Mouse (Mus musculus): Measurements from ENCODE around the gene Kcnk5.

Kcnk5 gene

GRCm38 (mm10) chr14:20181466-20181921 is at the start of gene Kcnk5:
Gene Kcnk5 (minus strand): TSS chr14:20181809.
- peak; percentile 91 for DNase-seq (ENCODE audit: low spot score)

GRCm38 (mm10) chr14:20230063-20230491 is 48.5 kb upstream of the Kcnk5 start:
- DNase-seq (ENCODE audit: low spot score): no peak

DNA sequence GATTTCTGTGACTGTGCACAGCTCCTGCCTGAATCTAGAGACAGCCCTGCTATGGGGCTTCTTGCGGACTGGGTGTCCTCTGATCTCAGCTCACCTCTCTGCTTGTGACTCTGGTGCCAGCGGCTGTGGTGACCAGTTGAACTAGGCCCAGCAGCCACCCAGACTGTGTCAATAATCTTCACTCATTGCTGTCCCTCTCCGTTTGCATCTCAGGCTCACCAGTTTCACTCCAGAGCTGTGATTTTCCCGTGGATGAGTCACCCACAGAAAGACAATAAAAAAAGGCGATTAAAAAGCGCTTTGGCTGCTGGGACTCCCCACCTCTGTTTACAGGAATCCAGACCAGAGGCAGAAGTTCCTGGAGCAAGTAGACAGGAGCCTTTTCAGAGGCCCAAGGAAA is 47.8 kb upstream of the Kcnk5 start:
- no peak for DNase-seq (ENCODE audit: low spot score)

GRCm38 (mm10) chr14:20228336-20228735 is 46.7 kb upstream of the Kcnk5 start:
- DNase-seq (ENCODE audit: low spot score): no peak

DNA sequence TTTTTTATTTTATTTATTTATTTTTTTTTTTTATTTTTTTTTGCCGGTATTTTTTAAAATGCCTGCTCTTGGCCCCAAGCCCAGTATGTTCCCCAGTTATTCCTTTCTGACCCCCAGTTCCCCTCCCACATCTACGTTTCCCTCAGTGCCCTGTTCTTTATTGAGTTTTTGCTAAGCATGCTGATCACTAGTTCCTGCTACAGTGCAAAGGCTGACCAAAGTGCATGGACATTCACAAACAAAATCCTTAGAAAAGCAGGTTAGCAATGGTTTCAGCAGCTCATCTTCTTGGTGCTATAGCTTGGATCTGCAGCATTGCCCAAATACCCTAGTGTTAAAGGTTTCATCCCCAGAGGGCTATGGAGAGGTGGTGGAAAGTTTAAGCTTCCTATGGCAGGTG is 45.4 kb upstream of the Kcnk5 start:
- no peak for DNase-seq (ENCODE audit: low spot score)

DNA sequence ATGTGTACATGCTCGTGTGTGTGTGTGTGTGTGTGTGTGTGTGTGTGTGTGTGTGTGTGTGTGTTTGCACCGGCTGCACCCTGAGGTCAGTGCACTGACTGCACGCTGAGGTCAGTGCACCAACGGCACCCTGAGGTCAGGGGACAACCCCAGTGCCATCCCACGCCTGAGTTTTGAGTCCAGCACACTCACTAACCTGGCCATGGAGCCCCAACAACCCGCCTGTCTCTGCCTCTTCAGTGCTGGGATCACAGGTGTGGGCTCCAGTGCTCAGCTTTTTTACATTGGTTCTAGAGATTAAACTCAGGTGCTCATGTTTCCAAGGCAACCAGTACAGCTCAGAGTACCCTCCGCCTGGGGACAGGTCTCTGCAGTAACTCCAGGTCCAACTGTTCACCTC is 44.9 kb upstream of the Kcnk5 start:
- no peak for DNase-seq (ENCODE audit: low spot score)

DNA sequence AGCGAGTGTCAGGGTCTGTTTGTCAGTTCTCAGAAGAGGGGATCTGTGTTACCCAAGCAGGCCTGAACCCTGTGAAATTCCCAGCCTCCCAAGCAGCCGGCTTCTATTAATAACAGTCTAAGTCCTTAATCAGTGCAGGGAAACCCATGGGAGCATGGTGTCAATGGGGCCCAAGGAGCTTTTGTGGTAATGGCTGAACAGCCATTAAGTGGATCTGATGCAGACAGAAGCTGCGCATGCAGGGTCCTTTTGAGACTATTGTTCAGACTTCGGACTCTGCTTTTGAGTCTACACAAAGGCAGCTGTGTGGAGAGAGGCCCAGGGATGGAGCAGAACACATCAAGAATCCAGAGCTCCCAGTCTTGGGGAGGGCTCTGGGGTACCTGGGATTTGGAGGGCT is 43.9 kb upstream of the Kcnk5 start:
- DNase-seq (ENCODE audit: low spot score): no peak

GRCm38 (mm10) chr14:20224576-20225218 is 43.1 kb upstream of the Kcnk5 start:
- no peak for DNase-seq (ENCODE audit: low spot score)

DNA sequence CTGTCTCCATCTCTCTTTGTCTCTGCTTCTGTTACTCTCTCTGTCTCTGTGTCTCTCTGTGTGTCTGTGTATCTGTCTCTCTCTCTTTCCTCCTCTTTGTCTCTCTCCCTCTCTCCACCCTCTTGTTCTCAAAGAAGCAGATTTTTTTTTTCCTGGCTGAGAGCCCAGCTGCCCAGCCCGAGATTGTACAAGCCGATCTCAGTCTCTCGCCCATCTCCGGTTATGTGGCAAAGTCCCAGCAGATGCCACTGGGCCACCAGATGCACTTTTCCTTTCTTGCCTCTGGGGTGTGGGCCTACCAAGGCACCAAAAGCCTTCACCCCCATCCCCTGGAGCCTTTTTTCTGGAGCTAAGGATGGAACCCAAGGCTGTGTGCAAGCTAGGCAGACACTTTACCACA is 42.6 kb upstream of the Kcnk5 start:
- no peak for DNase-seq (ENCODE audit: low spot score)

DNA sequence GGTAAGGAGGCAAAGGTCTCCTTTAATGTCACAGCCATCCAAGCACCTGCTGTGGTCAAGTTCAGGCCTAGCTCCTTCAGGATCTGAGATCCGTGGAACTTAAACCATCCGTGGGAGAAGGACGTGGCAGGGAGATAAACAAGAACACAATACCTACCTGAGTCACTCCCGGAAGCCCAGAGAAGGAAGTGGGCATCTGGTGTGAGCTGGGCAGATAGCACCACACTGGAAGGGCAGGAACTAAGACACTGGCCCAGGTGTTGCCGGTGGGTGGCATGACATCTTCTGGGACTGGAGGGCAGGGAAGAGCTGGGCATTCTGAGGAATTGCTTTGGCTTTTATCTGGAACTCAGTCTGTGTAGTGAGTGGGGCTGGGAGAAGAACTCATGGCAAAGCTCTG is 41.6 kb upstream of the Kcnk5 start:
- DNase-seq (ENCODE audit: low spot score): no peak

DNA sequence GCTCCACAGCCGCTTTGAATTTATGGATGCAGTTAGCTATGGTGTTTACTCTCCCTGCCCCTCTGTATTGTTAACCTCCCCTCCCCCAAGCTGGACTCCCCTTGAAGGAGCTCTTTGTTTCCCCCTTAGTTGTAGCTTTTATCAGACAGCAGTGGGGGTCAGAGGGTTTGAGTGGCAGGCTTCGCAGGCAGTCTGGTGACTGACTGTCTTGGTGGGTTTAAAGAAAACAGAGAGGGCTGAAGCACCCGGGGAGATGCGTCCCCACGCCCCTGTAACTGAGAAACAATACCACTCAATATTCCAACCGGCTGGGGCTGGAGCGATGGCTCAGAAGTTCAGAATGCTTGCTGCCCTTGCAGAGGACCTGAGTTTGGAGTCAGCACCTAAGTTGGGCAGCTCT is 39.5 kb upstream of the Kcnk5 start:
- no peak for DNase-seq (ENCODE audit: low spot score)

- DNase-seq (ENCODE audit: low spot score): no peak
These were observed 38.2 kb upstream of the Kcnk5 start for GRCm38 (mm10) chr14:20219849-20220248.

GRCm38 (mm10) chr14:20217299-20217864 is 35.8 kb upstream of the Kcnk5 start:
- DNase-seq (ENCODE audit: low spot score): no peak

DNA sequence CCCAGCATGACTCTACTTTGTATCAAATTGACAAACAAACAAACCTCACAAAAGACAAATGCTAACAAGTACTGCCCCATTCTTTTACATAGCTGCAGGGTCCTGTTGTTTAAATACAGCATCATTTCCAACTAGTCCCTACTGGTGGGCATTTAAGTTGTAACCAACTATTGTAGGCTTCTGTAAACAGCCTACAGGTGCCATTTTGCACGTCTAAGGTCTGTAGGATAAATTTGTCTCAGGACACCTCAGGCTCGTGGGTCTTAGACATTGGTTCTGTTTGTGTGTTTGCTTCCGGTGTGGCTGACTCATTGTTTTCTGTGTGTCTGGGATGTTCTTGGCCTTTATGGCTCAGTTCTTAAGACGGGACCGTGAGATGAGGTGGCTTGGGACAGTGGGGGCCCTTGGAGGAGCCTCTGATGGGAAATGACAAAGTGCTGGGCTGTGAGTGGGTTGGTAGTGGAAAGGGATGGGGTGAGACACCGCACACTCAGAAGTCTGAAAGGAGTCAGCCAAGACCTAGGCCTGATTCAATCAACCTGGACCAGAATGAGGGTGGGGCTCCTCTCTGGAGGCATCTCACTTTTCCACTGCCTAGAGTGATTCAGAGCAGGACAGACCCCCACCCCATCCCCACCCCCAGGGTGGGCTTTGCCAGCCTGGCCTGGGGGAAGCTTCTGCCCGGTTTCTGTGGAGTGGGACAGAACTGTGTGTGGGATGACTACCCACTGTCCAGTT is 35.1 kb upstream of the Kcnk5 start:
- no peak for DNase-seq (ENCODE audit: low spot score)

DNA sequence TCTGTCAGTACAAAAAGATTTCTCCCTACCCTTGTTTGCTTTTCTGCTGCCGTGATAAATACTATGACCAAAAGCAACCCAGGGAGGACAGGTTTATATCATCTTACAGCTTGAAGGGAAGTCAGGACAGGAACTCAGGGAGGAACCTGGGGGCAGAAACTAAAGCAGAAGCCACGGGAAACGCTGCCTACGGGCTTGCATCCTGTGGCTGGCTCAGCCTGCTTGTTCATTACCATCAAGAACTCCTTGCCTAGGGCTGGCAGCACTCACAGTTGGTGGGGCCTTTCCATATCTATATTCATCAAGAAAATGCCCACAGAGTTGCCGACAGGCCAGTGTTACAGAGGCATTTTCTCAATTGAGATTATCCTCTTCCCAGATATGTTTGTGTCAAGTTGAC is 34.2 kb upstream of the Kcnk5 start:
- DNase-seq (ENCODE audit: low spot score): no peak

DNA sequence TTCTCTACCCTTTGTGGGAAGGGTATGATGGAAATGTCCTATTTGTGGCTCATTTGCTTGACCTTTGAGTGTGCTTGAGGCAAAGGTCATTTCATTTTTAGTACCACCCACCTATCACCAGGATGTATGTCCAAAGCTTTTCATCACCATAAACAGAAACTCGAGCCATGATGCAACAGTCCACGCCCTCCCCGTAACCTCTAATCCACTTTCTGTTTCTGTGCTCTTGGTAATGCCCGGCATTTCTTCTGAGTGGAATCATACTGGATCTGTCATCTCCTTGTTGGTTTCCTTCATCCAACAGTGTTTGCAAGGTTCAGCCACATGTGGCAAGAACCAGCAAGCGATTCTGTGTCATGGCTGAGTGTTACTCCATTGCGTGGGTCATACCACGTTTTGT is 32.5 kb upstream of the Kcnk5 start:
- no peak for DNase-seq (ENCODE audit: low spot score)

- no peak for DNase-seq (ENCODE audit: low spot score)
These were observed 30.4 kb upstream of the Kcnk5 start for GRCm38 (mm10) chr14:20211754-20212601.

DNA sequence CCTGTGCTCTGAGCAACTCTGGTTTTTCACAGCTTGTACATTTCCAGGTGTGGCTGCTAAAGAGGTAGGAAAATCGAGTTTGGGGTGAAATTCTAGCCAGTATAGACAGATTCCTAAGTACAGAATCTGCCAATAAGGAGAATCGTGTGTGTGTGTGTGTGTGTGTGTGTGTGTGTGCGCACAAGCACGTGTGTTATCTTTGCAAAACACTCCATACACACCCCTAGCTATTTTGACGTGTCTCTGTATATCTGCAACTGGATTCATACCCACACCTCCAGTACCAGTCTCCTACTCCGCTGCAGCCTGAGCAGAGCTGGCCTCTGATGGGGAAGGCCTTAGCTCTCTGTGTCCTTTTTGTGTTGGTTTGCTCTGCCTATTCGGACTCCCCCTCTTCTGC is 28.3 kb upstream of the Kcnk5 start:
- no peak for DNase-seq (ENCODE audit: low spot score)

GRCm38 (mm10) chr14:20208435-20208834 is 26.8 kb upstream of the Kcnk5 start:
- DNase-seq (ENCODE audit: low spot score): no peak

- DNase-seq (ENCODE audit: low spot score): no peak
These were observed 24.1 kb upstream of the Kcnk5 start for GRCm38 (mm10) chr14:20205747-20206146.

GRCm38 (mm10) chr14:20203301-20203700 is 21.7 kb upstream of the Kcnk5 start:
- no peak for DNase-seq (ENCODE audit: low spot score)

GRCm38 (mm10) chr14:20202655-20203181 is 21.1 kb upstream of the Kcnk5 start:
- DNase-seq (ENCODE audit: low spot score): no peak

All from lung, postnatal 25 days (tissue).